ENCODE assay signal across 18 mouse cellular contexts in genomic region chr10:120298293-120298927, GRCm38 (mm10).
DNase-seq lines count a peak whose midpoint lies in the region; ATAC-seq lines count a peak whose summit lies in the region.
"Had no signal": no experiment of that assay in that cellular context is flagged by ENCODE, and none has a peak within 500 bp of the region (broad histone marks: within the 10 kb centered on the region; RNA-seq: fewer than 3 reads in every experiment).

No protein-coding gene starts in this region.

- 0 out of 2 replicates have a peak overlapping the region, but pooled peaks have one; percentile 18 for H3K4me2 ChIP-seq in heart, embryonic 13.5 days
- no peak overlapping the region for H3K4me2 ChIP-seq in heart, embryonic 11.5 days
- H3K4me2 ChIP-seq: embryonic facial prominence, embryonic 13.5 days; limb, embryonic 12.5 days had no signal

- peaks cover 24% of the 10 kb centered on the region for H3K27me3 ChIP-seq in heart, embryonic 13.5 days (replicated peaks)
- no peaks in the 10 kb centered on the region for H3K27me3 ChIP-seq in heart, embryonic 11.5 days (ENCODE audit: control insufficient read depth, insufficient read depth, low read length)
- H3K27me3 ChIP-seq: limb, embryonic 12.5 days had no signal

- H3K27ac ChIP-seq in heart, embryonic 13.5 days (replicated peaks) = no peak overlapping the region
- no peak overlapping the region for H3K27ac ChIP-seq in heart, embryonic 11.5 days (ENCODE audit: low read depth, low read length)
- H3K27ac ChIP-seq: embryonic facial prominence, embryonic 13.5 days; forebrain, embryonic 10.5 days; limb, embryonic 12.5 days; liver, embryonic 14.5 days; macrophage had no signal

- no peaks in the 10 kb centered on the region for H3K4me1 ChIP-seq in heart, embryonic 13.5 days
- H3K4me1 ChIP-seq in heart, embryonic 11.5 days (ENCODE audit: control insufficient read depth, insufficient read depth, low read length) = no peaks in the 10 kb centered on the region
- H3K4me1 ChIP-seq: embryonic facial prominence, embryonic 13.5 days had no signal

- H3K9ac ChIP-seq in heart, embryonic 13.5 days = no peak overlapping the region
- H3K9ac ChIP-seq in heart, embryonic 11.5 days (ENCODE audit: low read depth, low read length) = no peak overlapping the region
- H3K9ac ChIP-seq: embryonic facial prominence, embryonic 13.5 days; limb, embryonic 12.5 days; liver, embryonic 14.5 days had no signal

- no peaks in the 10 kb centered on the region for H3K36me3 ChIP-seq in heart, embryonic 13.5 days
- H3K36me3 ChIP-seq in heart, embryonic 11.5 days (ENCODE audit: control insufficient read depth, insufficient read depth, low read length) = no peaks in the 10 kb centered on the region
- H3K36me3 ChIP-seq: embryonic facial prominence, embryonic 13.5 days; forebrain, embryonic 10.5 days; limb, embryonic 12.5 days had no signal

- no peaks in the 10 kb centered on the region for H3K9me3 ChIP-seq in heart, embryonic 13.5 days
- no peaks in the 10 kb centered on the region for H3K9me3 ChIP-seq in heart, embryonic 11.5 days (replicated peaks; ENCODE audit: control insufficient read depth, low read length)
- H3K9me3 ChIP-seq: embryonic facial prominence, embryonic 13.5 days; forebrain, embryonic 10.5 days; limb, embryonic 12.5 days had no signal

- no peak overlapping the region for H3K4me3 ChIP-seq in heart, embryonic 13.5 days
- H3K4me3 ChIP-seq in heart, embryonic 11.5 days (ENCODE audit: low read depth, low read length) = no peak overlapping the region
- H3K4me3 ChIP-seq: embryonic facial prominence, embryonic 13.5 days; forebrain, embryonic 10.5 days; limb, embryonic 12.5 days had no signal

- 66% methylated on average over 14 of the region's 14 CpGs for WGBS in heart, embryonic 13.5 days
- 72% methylated on average over 14 of the region's 14 CpGs for WGBS in heart, embryonic 11.5 days (ENCODE audit: insufficient replicate concordance)

- DNase-seq in kidney, postnatal 36 days = peak; percentile 4 to 8
- DNase-seq in kidney, adult 18-20 months = no peak
- DNase-seq in 416B (ENCODE audit: low read depth) = peak; percentile 56
- no peak for DNase-seq in right cerebral cortex, postnatal 25 days
- no peak for DNase-seq in layer of hippocampus, adult 18-20 months (ENCODE audit: low spot score in 2 of 2)
- DNase-seq: cerebellum, postnatal 36 days; gastrocnemius, postnatal 25 days; midbrain, embryonic 14.5 days; right cerebral cortex, postnatal 14 days; thymus, adult 2 months had no signal

- ATAC-seq in heart, embryonic 13.5 days (ENCODE audit: extremely low read depth, insufficient number of reproducible peaks, low FRiP score, low TSS enrichment) = no peak
- ATAC-seq in heart, embryonic 11.5 days (replicated peaks; ENCODE audit: insufficient number of reproducible peaks, low FRiP score, low TSS enrichment) = no peak
- peak; percentile 32; the same call in 1 of the 2 replicates for ATAC-seq in common myeloid progenitor, adult 5-6 weeks (replicated peaks; ENCODE audit: low read depth, poor library complexity, severe bottlenecking)

Comparison
In these comparisons a context has a peak if more than half of its experiments do, and no peak if none do; other contexts are left out.
1. DNase-seq: peak in kidney, postnatal 36 days (2 of 2) and 416B (single experiment); none in kidney, adult 18-20 months (single experiment), right cerebral cortex, postnatal 25 days (single experiment) and layer of hippocampus, adult 18-20 months (0 of 2).